Mouse (Mus musculus) CH12F3 (cell line): Measurements from ENCODE around the gene Mrpl53.

ENCODE experiments used
- in situ Hi-C: fragments of 300-500 bp; cut with MboI; formaldehyde crosslinking; loops from 2 replicates; pipeline ENCODE4 v1.14.3; 2020; ENCODE audit warnings: low sequenced_read_pairs

The Mrpl53 gene

DNA sequence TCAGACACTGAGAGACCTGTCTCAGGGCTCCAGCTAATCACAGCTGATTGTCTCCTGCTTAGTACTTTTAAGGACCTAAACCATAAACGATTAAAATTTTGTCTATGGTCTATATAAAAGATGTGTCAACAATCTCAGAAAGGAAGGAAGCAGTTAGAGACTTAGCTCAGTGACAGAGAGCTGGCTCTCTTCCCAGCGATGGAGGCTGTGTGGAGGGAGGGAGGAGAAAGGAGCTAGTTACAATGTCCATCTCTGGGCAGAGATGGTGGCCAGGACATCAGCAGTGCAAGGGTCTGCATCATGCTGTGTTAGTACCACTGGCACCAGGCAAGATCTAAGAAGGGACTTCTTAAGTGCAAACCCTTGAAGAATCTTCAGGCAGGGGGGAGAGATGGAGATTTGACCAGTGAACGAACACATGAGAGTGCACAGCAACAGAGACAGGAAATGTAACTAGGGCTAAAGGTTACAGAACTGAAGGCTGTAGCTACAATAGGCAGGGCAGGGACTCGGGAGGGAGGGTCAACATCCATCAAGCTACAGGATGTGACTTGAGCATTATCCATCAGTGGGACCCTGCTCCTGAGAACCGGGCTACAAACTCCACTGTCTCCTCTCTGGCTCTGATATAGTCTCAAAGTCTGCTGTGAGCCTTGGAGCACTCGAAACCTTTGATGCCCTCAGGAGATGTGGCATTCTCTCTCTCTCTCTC lies 16.3 kb upstream of the Mrpl53 start:
- in situ Hi-C loops: no loop called here

DNA sequence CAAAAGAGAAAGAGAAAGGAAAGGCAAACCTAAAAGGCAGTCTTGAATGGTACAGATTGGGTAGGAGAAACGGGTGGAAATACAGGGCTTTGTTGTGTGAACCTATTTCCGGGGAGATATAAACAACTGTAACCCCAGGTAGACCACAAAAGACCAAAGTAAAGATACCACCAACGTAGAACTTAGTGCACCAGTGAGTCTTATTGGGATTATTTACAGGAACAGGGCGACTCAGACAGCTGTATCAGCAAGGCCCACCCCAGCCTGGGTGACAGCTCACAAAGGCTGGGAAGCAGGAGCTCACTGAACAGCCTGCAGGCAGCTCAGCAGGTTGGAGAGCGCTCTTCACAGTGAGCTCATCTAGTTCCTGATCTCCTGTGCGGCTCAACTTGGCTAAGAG lies 12.9 kb upstream of the Mrpl53 start:
- in situ Hi-C loops: no loop called here

DNA sequence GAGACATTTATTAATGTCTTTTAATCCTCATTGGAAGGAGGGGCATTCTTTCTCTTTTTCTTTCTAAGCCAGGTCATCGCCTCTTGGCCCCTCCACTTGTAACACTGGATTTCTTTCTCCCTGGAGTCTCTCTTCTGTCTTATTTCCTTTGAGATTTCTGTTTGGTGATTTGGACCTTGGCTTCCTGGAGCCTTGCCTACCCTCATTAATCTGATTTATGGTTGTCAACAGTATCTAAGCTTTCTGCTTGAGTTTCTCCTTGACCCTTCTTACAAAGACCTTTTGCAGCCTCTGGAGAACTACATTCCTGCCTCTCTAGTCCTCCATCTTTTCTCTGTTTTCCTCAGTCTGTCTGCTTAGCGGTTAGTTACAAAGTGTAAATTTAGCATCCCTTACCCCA lies 10.4 kb upstream of the Mrpl53 start:
- in situ Hi-C loops: no loop called here

DNA sequence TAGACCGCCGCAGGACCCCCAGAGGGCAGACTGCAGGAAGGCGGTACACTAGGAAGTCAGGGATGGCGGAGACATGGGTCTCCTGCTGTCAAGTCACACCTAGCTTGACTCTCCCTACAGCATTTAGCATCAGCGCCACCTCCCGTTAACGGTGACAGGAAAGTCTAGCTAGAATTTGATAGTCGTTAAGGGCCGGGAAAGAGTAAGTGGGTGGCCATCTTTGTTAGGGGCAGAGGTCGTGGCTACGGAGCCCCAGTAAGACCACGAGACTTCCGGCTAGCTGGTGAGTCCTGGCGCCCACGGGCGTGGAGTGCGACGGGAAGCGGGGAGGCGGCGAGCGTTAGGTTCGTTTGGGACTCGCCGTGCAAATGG lies 7.5 kb upstream of the Mrpl53 start, which contains the start of the genes Ccdc142 and Gm42688:
Gene Ccdc142 (plus strand): TSS at position 286 of the 372 bp plus-strand sequence.
Gene Gm42688 (plus strand): TSS at position 302 of the 372 bp plus-strand sequence.
- in situ Hi-C loops: no loop called here

DNA sequence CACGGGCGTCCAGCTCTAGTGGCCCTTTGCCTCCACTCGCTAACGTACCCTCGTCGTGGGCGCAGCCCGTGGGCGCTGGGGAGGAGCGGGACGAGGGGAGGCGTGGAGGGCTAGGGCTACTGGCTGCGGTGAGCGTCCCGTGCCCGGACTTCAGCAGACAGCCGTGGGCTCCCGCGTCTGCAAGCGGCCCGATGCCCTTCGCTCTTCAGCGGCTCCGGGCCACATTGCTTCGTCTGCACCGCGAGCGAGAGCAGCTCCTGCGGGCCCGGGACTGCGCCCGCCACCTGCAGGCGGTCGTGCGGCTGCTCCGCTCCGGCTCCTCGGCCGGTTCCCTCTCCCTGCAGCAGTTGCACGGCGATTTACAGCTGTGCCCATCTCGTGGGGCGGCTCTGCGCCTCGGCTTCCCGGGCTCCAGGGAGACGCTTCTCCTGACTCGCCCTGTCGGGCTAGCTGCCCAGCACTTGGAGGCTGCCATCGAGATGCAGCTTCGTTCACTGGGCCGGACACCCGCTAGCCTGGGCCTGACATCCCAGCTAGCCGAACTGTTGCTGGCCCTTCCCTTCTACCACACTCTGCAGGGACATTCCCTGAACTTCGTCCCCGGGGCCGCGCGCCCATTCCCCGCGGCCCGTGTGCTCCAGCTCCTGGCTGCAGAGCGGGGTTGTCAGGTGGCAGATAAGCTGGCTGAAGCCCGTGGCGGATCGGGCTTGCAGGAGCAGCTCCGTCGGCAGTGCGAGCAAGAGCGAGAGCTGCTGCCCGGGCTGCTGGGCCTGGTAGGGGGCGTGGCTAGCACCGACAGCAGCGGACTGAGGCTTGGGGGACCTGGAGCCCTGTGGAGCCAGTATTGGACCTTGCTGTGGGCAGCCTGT lies 6.9 kb upstream of the Mrpl53 start:
- in situ Hi-C loops: no loop called here

DNA sequence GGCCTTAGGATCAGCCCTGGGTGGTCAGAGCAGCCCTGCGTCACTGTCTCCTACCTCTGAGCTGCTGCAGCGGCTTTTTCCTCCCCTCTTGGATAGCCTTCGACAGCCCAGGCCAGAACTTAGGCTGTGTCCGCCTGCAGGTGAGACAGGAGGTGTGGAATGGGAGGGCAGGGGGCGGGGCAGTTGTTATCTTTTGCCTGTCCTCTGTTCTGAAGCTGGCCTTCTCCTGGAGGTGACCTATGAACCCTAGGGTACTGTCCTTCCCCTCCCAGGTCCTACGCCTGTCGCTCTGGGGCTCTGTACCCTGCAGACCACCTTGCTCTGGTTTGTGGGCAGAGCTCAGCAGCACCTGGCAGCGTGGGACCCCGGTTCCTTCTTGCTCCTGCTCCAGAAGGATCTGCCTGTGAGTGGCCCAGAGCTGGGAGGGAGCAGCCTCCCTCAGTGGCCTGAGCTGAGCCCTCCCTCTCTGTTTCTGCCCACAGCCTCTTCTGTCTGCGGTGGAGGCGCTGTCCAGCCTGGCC lies 5.7 kb upstream of the Mrpl53 start:
- in situ Hi-C loops: no loop called here

DNA sequence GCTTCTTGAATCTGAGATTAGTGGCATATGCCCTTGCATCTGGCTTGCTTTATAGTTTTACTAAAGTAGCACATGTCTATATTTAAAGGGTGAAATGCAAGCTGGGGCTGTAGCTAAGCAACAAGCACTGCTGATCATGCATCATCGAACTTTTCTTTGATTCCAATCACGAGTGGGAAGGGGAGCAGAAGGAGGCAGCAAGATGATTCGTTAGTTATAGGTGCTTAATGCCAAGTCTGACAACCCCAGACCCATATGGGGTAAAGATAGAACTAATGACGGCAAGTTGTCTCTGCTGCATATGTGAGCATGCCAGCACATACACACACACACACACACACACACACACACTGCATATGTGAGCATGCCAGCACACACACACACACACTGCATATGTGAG lies 4.7 kb upstream of the Mrpl53 start:
- in situ Hi-C loops: no loop called here

DNA sequence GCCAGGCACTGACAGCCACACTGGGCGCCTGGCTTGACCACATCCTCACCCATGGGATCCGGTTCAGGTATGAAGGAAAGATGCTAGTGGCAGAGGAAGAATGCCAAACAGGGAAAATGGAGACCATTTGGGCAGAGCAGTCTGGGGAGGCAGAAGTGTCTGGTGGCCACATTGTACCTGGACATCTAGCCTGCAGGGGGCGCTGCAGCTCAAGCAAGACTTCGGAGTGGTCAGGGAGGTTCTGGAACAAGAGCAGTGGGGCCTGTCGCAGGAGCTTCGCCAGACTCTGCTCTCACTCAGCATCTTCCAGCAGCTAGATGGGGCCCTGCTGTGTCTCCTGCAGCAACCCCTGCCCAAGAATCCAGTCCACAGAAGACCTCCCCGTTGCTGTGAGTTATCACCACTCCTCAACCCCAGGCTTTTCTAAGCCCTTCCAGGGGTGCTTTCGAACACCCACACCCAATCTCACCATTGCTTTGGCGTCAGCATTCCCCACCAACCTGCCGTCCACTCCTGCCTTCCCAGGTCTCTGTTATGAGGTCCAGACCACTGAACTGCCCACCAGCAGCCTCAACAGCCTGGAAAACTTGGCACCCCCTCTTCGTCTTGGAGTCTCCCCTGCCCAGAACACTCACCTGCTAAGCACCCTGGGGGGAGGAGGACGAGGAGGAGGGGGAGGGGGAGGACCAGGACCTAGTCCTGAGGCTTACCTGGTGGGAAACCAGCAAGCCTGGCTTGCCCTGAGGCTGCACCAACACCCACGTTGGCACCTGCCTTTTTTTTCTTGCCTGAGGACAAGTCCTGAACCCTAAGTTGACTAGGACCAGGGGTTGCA lies 1.1 kb upstream of the Mrpl53 start:
- in situ Hi-C loops: no loop called here

DNA sequence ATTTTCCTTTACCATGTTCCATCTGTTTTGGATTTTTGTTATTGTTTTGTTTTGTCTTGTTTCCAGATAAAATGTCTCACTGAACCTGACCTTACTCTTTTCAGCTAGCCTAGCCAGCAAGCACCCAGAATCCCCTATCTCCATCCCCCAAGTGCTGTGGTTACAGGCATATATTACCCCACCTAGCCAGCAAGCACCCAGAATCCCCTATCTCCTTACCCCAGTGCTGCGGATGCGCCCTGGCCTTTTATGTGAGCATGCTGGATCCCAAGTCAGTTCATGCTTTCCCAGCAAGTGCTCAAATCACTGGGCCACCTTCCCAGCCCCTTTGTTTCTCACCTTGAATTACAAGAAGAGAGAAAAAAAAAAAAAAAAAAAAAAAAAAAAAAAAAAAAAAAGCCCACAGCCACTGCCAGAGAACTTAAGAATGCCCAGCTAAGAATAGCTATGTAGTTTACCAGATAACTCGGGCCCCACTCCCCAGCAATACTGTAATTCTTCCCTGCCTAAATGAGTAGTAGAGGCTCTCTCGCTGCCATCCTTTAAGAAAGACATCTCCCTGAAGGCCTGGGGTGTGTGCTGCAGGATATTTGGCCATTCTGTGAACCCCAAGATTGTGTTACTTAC lies 2.8 kb downstream of the Mrpl53 start:
- in situ Hi-C loops: no loop called here

DNA sequence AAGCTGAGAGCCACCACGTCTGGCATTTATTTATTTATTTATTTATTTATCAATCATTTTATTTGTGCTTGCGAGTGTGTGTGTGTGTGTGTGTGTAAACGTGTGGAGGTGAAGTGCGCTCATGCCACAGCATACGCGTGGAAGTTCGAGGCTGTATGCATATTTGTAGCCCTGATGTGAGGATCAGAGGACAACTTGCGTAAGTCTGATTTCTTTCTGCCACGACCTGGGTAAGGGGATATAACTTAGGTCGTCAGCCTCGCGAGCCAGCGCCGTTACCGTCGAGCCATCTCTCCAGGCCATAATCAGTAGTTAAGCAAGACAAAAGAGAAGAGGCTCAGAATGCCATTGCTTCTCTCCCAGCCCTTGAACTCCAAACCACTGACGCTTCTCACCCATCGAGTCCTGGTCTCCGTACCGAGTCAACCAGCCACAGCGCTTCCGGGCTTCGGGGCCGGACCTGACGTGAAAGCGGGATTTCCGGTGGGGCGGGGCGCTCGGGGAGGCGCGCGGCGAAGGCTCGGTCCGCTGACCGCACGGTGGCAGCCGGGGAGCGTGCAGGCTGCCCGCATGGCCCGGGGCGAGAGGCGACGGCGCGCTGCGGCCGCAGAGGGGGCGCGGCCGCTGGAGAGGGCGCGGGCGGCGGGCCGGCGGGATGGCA lies 6.3 kb downstream of the Mrpl53 start, which contains the start of gene Mogs:
Gene Mogs (plus strand): TSS at position 486 of the 661 bp plus-strand sequence.
- in situ Hi-C loops: no loop called here

DNA sequence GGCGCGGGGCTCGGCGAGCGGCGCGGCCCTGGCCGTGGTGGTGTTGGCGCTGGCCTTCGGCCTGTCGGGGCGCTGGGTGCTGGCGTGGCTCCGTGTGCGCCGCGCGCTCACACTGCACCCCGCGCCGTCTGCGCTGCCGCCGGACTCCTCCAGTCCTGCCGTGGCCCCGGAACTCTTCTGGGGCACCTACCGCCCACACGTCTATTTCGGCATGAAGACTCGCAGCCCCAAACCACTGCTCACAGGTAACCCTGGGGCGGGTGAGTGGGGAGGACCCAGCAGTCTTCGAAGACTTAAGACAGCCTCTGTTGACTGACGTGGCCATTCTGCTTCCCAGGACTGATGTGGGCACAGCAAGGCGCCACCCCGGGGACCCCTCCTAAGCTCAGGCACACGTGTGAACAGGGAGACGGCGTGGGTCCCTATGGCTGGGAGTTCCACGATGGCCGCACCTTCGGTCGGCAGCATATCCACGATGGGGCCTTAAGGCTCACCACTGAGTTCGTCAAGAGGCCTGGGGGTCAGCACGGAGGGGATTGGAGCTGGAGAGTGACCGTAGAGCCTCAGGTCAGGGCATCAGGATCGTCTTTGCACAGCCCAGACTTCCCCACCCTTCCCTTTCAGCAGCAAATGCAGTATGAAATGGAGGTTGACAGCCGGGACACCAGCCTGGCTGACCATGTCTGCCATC lies 7.0 kb downstream of the Mrpl53 start:
- in situ Hi-C loops: no loop called here

DNA sequence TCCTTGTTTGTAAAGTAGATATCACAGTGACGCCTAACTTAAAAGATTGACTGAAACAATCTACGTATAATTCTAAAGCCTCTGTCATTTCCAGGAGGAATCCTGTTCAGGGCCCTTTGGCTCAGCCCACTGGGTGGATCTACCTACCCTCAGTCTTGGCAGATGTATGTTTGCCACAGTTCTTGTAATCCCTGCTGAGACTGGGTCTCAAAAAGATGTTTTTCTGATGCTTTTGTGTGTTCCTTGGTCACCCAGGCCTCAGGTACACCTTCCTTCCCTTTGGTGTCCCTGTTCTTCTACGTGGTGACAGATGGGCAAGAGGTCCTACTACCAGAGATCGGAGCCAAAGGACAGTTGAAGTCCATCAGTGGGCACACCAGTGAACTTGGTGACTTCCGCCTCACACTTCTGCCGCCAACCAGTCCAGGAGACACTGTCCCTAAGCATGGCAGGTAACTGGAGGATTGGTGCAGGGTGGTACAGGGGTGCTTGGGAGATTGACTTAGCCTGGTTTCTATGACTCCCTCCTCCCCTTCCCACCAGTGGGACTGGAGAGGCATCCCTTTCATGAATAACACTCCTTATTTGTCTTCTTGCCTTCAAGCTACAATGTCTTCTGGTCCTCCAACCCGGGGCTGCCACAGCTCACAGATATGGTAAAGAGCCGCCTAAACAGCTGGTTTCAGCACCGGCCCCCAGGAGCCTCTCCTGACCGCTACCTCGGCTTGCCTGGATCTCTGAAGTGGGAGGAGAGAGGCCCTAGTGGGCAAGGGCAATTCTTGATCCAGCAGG lies 7.7 kb downstream of the Mrpl53 start:
- in situ Hi-C loops: no loop called here

DNA sequence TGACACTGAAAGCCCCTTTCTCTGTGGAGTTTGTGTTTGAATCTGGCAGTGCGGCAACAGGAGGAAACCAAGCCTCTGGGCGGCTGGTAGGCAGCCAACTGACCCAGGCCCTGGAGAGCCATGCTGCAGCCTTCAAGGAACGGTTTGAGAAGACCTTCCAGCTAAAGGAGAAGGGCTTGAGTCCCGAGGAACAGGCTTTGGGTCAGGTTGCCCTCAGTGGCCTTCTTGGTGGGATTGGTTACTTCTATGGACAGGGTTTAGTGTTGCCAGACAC lies 8.3 kb downstream of the Mrpl53 start:
- in situ Hi-C loops: no loop called here

DNA sequence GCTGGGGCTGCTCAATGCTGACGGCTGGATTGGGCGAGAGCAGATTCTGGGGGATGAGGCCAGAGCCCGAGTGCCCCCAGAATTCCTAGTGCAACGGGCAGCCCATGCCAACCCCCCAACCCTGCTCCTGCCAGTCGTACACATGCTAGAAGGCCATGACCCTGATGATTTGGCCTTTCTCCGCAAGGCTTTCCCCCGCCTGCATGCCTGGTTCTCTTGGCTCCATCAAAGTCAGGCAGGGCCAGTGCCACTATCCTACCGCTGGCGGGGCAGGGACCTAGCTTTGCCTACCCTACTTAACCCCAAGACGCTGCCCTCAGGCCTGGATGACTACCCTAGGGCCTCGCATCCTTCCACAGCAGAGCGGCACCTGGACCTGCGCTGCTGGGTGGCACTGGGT lies 8.8 kb downstream of the Mrpl53 start:
- in situ Hi-C loops: no loop called here

DNA sequence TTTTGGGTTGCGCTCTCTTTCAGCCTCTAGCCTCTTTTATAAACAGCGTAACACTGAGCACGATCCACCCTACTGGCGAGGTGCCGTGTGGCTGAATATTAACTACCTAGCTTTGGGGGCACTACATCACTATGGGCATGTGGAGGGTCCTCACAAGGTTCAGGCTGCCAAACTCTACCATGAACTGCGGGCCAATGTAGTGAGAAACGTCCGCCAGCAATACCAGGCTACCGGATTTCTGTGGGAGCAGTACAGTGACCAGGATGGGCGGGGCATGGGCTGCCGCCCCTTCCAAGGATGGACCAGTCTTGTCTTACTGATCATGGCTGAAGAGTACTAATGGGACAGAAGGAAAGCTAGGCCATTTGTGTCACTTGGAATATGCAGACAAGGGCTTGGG lies 9.5 kb downstream of the Mrpl53 start:
- in situ Hi-C loops: no loop called here

DNA sequence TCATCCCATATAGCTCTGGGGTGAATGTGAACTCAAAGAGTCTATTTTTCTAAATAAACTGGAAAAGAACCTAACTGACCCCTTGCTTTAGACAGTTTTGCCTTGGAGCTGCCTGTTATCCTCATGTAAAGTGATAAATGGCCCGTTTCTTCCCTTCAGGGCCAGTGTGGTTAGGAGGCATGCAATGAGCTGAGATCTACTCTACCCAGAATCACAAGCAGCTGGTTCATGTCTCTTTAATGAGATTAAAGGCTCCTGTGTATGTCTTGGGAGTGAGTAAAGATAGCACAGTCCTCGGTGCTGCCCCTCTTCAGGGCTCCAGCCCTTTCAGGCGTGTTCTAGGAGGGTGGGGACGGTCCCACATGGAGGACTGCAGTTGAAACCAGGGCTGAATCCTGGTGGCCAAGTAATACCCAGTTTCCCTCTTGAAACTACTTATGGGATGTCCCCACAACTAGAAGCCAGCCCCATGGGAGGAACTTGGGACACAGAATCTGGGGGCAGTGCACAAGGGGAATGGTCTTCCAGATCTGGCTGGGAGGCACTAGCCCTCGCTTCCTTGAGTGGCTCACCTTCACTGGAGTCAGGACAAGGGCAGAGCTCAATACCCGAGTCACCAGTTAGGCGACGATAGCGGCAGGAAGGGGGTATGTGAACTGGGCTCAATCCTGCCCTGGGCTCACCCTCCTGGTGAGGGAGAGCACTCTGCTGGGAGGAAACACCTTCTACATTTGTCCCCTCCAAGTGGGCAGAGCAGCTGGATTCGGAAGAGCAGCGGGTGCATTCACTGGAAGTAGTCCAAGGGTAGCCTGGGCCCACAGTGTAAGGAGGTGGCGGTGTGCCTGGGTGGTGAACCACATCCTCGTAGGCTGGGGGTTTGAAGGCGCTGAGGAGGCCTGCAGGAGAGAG lies 10.2 kb downstream of the Mrpl53 start:
- in situ Hi-C loops: no loop called here

DNA sequence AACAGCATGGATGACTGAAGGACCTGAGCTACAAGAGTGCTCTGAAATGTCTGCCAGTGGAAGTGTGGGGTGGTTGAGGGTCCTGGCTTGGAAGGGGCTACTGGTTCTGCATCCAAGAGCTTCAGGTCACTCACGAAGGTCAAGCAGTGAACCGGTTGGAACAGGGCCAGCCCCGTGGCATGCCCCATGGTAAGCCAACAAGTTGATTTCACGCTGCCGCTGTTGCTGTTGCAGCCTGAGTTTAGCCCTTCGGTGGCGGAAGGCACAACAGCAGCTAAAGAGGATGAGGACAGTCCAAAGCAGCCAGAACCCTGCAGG lies 10.9 kb downstream of the Mrpl53 start:
- in situ Hi-C loops: no loop called here
